In genomic region chr10:94989321-94989720, GRCm38 (mm10) we compare ENCODE assay signal across 25 mouse cellular contexts. TPM values are rescaled to one million over a fixed set of nuclear protein-coding genes. Genes with fewer than 3 reads are reported as not detected.
DNase-seq lines count a peak whose midpoint lies in the region; ATAC-seq and TF ChIP-seq lines count a peak whose summit lies in the region.
"Had no signal": no experiment of that assay in that cellular context is flagged by ENCODE, and none has a peak within 500 bp of the region (broad histone marks: within the 10 kb centered on the region; RNA-seq: fewer than 3 reads in every experiment).

No protein-coding gene starts in this region.

- no peaks in the 10 kb centered on the region for H3K27me3 ChIP-seq in kidney, embryonic 16.5 days (ENCODE audit: insufficient read depth, low read length)
- H3K27me3 ChIP-seq in liver, adult 2 months (ENCODE audit: control insufficient read depth, insufficient read depth, low read length) = no peaks in the 10 kb centered on the region
- H3K27me3 ChIP-seq in liver, embryonic 11.5 days (replicated peaks; ENCODE audit: control insufficient read depth, insufficient read depth, low read length) = no peaks in the 10 kb centered on the region
- H3K27me3 ChIP-seq: lung, embryonic 15.5 days; midbrain, embryonic 12.5 days; neural tube, embryonic 12.5 days; Patski had no signal

- H3K27ac ChIP-seq in kidney, embryonic 16.5 days (ENCODE audit: low read length) = no peak overlapping the region
- no peak overlapping the region for H3K27ac ChIP-seq in liver, adult 2 months (replicated peaks; ENCODE audit: insufficient read depth, low read depth, low read length)
- H3K27ac ChIP-seq in liver, embryonic 11.5 days (ENCODE audit: low read depth, low read length) = no peak overlapping the region
- H3K27ac ChIP-seq: embryonic facial prominence, embryonic 12.5 days; hindbrain, embryonic 12.5 days; midbrain, embryonic 12.5 days; neural tube, embryonic 12.5 days had no signal

- TF ChIP-seq CTCF in liver, adult 2 months (IDR thresholded peaks at IDR 0.05; ENCODE audit: low read depth, low read length) = no peak

- no peaks in the 10 kb centered on the region for H3K79me2 ChIP-seq in liver, adult 2 months (ENCODE audit: control insufficient read depth, insufficient read depth, low read length)

- H3K9me3 ChIP-seq in kidney, embryonic 16.5 days (ENCODE audit: low read length) = no peaks in the 10 kb centered on the region
- H3K9me3 ChIP-seq in liver, embryonic 11.5 days (ENCODE audit: control insufficient read depth, low read length) = no peaks in the 10 kb centered on the region
- H3K9me3 ChIP-seq: embryonic facial prominence, embryonic 12.5 days; hindbrain, embryonic 12.5 days; lung, embryonic 15.5 days; midbrain, embryonic 12.5 days; neural tube, embryonic 12.5 days had no signal

- no peak overlapping the region for H3K4me2 ChIP-seq in kidney, embryonic 16.5 days (replicated peaks; ENCODE audit: low read depth, low read length)
- H3K4me2 ChIP-seq in liver, embryonic 11.5 days = no peak overlapping the region
- H3K4me2 ChIP-seq: embryonic facial prominence, embryonic 12.5 days; hindbrain, embryonic 12.5 days; lung, embryonic 15.5 days; midbrain, embryonic 12.5 days; neural tube, embryonic 12.5 days had no signal

- WGBS in kidney, embryonic 16.5 days = 70% methylated on average over 5 of the region's 5 CpGs
- WGBS in liver, adult 2 months = 66% methylated on average over 5 of the region's 5 CpGs
- 73% methylated on average over 5 of the region's 5 CpGs for WGBS in liver, embryonic 11.5 days

- no peaks in the 10 kb centered on the region for H3K36me3 ChIP-seq in kidney, embryonic 16.5 days (ENCODE audit: insufficient read depth, low read length)
- H3K36me3 ChIP-seq in liver, adult 2 months (ENCODE audit: control insufficient read depth, insufficient read depth, low read length) = no peaks in the 10 kb centered on the region
- H3K36me3 ChIP-seq in liver, embryonic 11.5 days (ENCODE audit: control insufficient read depth, insufficient read depth, low read length) = no peaks in the 10 kb centered on the region
- H3K36me3 ChIP-seq: embryonic facial prominence, embryonic 12.5 days; hindbrain, embryonic 12.5 days; lung, embryonic 15.5 days; midbrain, embryonic 12.5 days; neural tube, embryonic 12.5 days had no signal

- peaks cover 7% of the 10 kb centered on the region; the same call in 1 of the 2 replicates for H3K4me1 ChIP-seq in kidney, embryonic 16.5 days (ENCODE audit: insufficient read depth, low read length)
- peaks cover 8% of the 10 kb centered on the region for H3K4me1 ChIP-seq in liver, adult 2 months (ENCODE audit: control insufficient read depth, insufficient read depth, low read length)
- H3K4me1 ChIP-seq in liver, embryonic 11.5 days (replicated peaks; ENCODE audit: control insufficient read depth, insufficient read depth, low read length) = no peaks in the 10 kb centered on the region

- no peak overlapping the region for H3K4me3 ChIP-seq in kidney, embryonic 16.5 days (ENCODE audit: low read length)
- H3K4me3 ChIP-seq in liver, adult 2 months (ENCODE audit: insufficient read depth, low read depth, low read length) = no peak overlapping the region
- no peak overlapping the region for H3K4me3 ChIP-seq in liver, embryonic 11.5 days (ENCODE audit: low read depth, low read length)
- H3K4me3 ChIP-seq: embryonic facial prominence, embryonic 12.5 days; hindbrain, embryonic 12.5 days; lung, embryonic 15.5 days; megakaryocyte, embryonic 14.5 days; midbrain, embryonic 12.5 days; myocyte; neural tube, embryonic 12.5 days had no signal

- peak; percentile 44 for DNase-seq in cerebellum, postnatal 10 days
- DNase-seq in cerebellum, adult 9-10 months = no peak
- peak; percentile 21 for DNase-seq in kidney, adult 11 months
- DNase-seq in liver, adult 2 months (ENCODE audit: extremely low read depth, low read depth, low spot score) = peak; percentile 16
- DNase-seq in liver, embryonic 11.5 days (ENCODE audit: low spot score) = no peak
- DNase-seq in kidney, postnatal 4 days = peak; percentile 17 to 19
- DNase-seq: cerebellum, adult 8-10 months; embryo, embryonic 11 days; heart, postnatal 14 days; liver; lung, postnatal 4 days; right cerebral cortex, adult 18-20 months; spleen, adult 18-20 months had no signal

- H3K9ac ChIP-seq in kidney, embryonic 16.5 days (replicated peaks; ENCODE audit: low read length) = no peak overlapping the region
- H3K9ac ChIP-seq in liver, adult 2 months (ENCODE audit: low read depth, low read length) = no peak overlapping the region
- H3K9ac ChIP-seq in liver, embryonic 11.5 days (ENCODE audit: low read depth, low read length) = no peak overlapping the region
- H3K9ac ChIP-seq: embryonic facial prominence, embryonic 12.5 days; hindbrain, embryonic 12.5 days; lung, embryonic 15.5 days; midbrain, embryonic 12.5 days; neural tube, embryonic 12.5 days had no signal

- no peak for ATAC-seq in kidney, embryonic 16.5 days (ENCODE audit: low FRiP score, low TSS enrichment)
- no peak for ATAC-seq in liver, embryonic 11.5 days (replicated peaks; ENCODE audit: low FRiP score)
- no peak for ATAC-seq in activated CD4-positive, CD25-positive, alpha-beta regulatory T cell, adult 4 months
- ATAC-seq: forebrain, embryonic 14.5 days; intestine, embryonic 16.5 days; Patski had no signal

- no peak for TF ChIP-seq POLR2A in liver, adult 2 months (IDR thresholded peaks at IDR 0.05; ENCODE audit: extremely low read depth, insufficient read depth, low read length)

RNA-seq across cellular contexts. Expression of gene Plxnc1, which starts 44.7 kb away (rescaled TPM):
- polyA plus RNA-seq in kidney, embryonic 16.5 days (2015; fragmentation: Nextera tagmentation; extraction: Ambion mirVana) = 0.95 and 1.1 TPM in 2 replicates
- 11.6 and 13.9 TPM in 2 replicates for total RNA-seq in liver, adult 2 months (2014; rRNA removed)
- 2.6 and 2.7 TPM in 2 replicates for polyA plus RNA-seq in liver, adult 2 months (2012; rRNA removed)
- polyA plus RNA-seq in liver, embryonic 11.5 days (2014; fragmentation: Nextera tagmentation; extraction: Ambion mirVana) = 5.3 and 6.0 TPM in 2 replicates
- polyA plus RNA-seq in activated CD4-positive, CD25-positive, alpha-beta regulatory T cell, adult 4 months (2017; shearing (Covaris generic)) = 10 to 100 TPM; 21.2 to 26.3 TPM
- polyA plus RNA-seq: myocyte had no signal

Comparison
In these comparisons a context has a peak if more than half of its experiments do, and no peak if none do; other contexts are left out.
1. DNase-seq: peak in cerebellum, postnatal 10 days (2 of 2), kidney, adult 11 months (single experiment), liver, adult 2 months (single experiment) and kidney, postnatal 4 days (2 of 2); none in cerebellum, adult 9-10 months (single experiment) and liver, embryonic 11.5 days (single experiment).